Mouse (Mus musculus): ENCODE measurements at regions not wholly inside any gene's neighbourhood (a gene's known extent, or its start where the extent isn't known, plus 50 kb on each side); places are given as distances from the start of the nearest gene placed in this dataset.
A peak's percentile ranks its signal among the peaks of the same experiment; 100 is the strongest.
"Not testable (repeated sequence)": the region's sequence is repeated elsewhere in the genome, so short reads cannot be mapped to it uniquely, and the experiment has no call there.

DNA sequence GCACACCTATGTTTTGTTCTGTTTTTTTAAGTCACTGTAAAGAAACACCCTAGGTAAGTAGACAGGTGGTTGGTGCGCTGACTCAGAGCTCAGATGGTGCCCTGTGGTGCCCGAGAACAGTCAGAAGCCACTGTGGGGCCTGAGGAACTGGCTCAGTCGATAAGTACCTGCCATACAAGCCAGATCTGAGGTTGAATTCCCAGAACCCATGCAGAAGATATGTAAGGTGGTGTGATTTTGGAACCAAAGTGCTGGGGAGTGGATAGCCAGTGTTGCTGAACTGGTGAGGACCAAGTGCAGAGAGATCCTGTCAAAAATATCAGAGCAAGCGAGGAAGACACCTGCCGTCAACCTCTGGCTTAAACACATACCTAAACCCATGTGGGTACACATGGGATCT is 65.4 kb downstream of the Chst1 start:
- ATAC-seq (replicated peaks; ENCODE audit: poor library complexity), result no peak

GRCm38 (mm10) chr2:92667192-92667591 is 67.7 kb downstream of the Chst1 start:
- ATAC-seq (replicated peaks; ENCODE audit: poor library complexity), result peak; percentile 90

DNA sequence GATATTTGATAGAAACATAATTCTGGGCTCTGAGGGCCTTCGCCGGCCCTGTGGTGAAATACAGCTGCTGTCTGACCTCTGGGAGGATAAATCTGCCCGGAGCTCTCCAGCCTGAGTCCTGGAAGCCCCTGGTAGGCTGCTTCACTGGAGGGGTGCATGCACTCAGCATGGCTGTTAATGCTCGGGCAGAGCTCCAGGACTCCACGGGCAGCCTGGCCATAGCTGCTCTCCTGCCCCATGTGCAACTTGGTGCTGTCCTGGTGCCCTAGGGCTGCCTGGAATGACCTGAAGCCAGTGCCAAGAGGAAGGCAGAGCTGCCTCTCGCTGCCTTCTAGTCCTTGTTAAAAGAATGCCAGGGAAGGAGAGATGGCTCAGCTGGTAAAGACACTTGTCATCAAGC is 68.2 kb downstream of the Chst1 start:
- ATAC-seq (replicated peaks; ENCODE audit: poor library complexity), result no peak

DNA sequence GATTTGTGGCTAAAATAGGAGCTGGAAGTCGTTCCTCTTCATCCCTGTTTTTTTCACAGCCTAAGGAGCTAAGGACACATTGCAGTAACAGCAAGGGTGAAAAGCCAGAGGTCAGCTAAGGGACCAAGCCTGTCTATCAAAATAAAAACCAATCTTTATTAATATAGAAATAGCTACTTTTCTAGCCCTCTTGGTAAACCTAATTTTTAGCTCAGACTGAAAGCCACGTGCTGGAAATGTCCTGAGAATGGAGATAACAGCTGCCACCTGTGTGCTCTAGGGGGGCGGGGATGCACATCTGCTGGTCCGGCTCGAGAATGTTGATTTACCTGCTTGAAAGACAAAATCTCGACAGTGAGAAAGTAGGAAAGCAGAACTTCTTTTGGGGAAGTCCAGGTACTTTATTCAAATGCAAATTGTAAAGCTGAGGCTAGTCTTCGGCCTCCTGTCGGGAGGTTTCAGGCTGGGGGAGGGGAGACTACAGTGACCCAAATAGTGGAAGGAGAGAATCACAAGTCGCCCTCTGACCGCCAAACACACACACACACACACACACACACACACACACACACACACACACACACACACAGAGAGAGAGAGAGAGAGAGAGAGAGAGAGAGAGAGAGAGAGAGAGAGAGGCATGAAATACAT is 70.0 kb downstream of the Chst1 start:
- not testable (repeated sequence) for ATAC-seq (replicated peaks; ENCODE audit: poor library complexity)

DNA sequence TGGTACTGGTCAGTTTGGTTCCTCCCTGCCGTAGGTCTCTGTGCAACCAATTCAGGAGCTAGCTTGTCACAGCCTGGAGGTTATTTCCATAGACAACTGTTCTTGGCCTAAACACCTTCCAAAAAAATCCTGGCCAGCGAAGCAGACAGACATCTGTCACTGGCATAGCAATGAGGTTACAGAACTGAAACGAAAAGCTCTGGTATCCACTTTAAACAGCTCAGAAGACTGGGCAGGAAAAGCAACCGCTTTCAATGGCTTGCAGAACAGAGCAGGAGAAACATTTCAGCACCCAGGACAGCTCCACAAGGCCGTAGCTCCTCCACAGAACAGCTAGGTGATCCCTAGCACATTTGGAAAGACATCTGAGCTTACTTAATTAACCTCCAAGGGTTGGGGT is 72.1 kb downstream of the Chst1 start:
- peak; percentile 64 for ATAC-seq (replicated peaks; ENCODE audit: poor library complexity)

GRCm38 (mm10) chr2:92672106-92672505 is 72.6 kb downstream of the Chst1 start:
- ATAC-seq (replicated peaks; ENCODE audit: poor library complexity), result no peak

- ATAC-seq (replicated peaks; ENCODE audit: poor library complexity), result no peak
These were observed 73.7 kb downstream of the Chst1 start for GRCm38 (mm10) chr2:92673064-92673813.

DNA sequence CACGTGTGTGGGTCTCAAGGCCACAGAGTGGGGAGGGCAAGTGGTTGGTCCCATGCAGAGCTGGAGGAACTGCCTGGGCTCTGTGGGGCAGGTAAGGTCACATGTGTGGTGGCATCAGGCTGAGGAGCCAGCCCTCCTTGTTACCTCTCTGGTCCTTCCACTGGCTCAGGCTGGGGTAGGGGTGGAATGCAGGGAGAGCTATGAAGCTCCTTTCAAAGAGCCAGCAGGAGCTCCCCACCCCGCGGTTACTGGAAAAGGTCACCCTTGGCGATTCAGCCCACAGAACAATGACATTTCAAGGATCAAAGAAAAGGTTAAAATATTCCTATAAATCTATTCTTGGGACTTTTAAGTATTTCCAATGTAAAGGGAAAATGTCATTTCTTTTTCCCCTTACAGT is 74.4 kb downstream of the Chst1 start:
- ATAC-seq (replicated peaks; ENCODE audit: poor library complexity), result no peak

- no peak for ATAC-seq (replicated peaks; ENCODE audit: poor library complexity)
These were observed 75.7 kb downstream of the Chst1 start for GRCm38 (mm10) chr2:92675247-92675646.

GRCm38 (mm10) chr2:92678276-92678930 is 78.9 kb downstream of the Chst1 start:
- ATAC-seq (replicated peaks; ENCODE audit: poor library complexity), result no peak

DNA sequence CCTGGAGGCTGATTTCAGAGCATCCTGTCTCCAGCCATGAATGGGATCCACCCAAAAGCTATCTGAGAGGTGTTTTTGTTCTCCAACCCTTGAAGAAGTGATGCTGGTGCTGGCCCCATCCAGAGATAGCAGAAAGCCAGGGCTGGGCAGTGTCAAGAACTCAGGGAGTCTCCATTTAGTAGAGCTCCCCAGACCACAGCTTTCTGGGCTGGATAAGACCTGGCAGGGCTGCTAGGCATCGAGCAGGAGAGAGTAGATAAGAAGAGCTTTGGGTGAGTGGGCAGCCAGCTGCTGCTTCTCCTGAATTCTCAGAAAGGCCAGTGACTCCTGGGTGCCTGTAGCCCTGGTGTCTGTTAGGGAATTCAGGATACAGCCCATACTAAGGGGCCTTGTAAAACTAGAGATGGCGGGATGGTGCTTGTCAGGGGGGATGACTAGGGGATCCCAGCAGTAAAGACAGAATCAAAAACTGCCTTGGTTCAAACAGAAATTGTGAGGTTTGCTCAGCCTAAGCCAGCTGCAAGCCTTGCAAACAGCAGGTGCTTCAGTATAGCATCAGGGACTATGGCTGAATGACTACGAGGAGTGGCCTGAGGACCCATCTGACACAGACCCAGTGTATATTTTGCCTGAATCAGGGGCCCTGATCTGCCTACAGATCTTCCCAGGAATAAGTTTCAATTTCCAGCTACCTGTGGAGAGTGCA is 79.6 kb downstream of the Chst1 start:
- ATAC-seq (replicated peaks; ENCODE audit: poor library complexity), result peak; percentile 97

- no peak for ATAC-seq (replicated peaks; ENCODE audit: poor library complexity)
These were observed 82.7 kb downstream of the Chst1 start for GRCm38 (mm10) chr2:92682256-92682655.

DNA sequence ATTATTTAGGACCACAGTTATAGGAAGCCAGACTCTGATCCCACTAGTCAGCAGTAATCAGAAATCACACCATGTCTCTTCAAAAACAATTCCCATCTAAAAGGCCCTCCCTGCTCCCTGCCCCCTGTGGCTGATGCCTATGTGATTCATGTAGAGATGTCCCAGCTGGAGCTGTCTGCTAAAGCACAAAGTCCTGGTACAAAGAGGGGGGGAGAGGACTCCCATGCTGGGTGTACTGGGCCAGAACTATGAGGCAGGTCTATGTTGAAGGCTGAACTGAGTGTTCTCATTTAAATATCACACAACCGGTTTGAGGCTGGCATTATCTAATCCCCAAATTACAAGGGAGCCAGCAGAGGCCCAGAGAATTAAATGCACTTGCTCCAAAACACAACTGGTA is 88.2 kb downstream of the Chst1 start:
- ATAC-seq (replicated peaks; ENCODE audit: poor library complexity), result no peak

GRCm38 (mm10) chr2:92689203-92689602 is 89.7 kb downstream of the Chst1 start:
- ATAC-seq (replicated peaks; ENCODE audit: poor library complexity), result no peak

DNA sequence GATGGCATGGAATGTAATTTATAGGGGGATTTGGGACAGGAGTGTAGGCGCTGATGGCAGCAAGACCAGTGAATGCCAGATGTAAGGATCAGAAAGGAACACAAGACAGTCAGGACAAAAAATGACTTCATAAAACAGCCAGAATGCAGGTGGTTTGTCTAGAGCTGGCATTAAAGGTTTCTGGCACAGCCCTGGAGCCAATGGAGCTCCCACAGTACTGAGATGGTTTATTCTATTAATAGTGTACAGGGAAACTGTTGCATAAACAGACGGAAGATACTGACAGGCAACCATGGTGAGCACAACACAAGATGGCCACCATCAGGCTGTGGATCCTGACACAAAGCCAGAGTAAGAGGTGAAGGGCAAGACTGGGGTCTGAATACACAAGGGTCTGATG is 90.8 kb downstream of the Chst1 start:
- ATAC-seq (replicated peaks; ENCODE audit: poor library complexity), result no peak

GRCm38 (mm10) chr2:92691438-92691837 is 91.9 kb downstream of the Chst1 start:
- ATAC-seq (replicated peaks; ENCODE audit: poor library complexity), result no peak

DNA sequence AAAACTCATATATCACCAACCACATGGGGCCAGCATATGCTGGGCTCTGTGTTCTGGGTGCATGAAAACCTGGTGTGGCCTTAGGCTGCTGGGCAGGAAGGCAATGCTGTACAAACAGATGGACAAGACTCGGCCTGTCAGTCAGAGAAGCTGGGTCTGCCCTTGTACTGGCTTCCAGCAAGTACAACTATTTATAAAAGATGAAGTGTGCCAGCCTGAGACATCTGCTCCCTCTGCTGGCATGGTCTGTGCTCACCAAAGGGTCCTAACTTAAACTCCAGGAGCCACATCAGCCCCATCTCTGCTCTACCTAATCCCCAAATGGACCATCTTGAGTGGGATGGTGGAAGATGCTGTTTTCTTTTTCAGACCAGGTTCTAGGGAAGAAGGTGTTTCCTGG is 93.1 kb downstream of the Chst1 start:
- 0 out of 2 replicates have a peak, but pooled peaks have one; percentile 29 for ATAC-seq (replicated peaks; ENCODE audit: poor library complexity)

DNA sequence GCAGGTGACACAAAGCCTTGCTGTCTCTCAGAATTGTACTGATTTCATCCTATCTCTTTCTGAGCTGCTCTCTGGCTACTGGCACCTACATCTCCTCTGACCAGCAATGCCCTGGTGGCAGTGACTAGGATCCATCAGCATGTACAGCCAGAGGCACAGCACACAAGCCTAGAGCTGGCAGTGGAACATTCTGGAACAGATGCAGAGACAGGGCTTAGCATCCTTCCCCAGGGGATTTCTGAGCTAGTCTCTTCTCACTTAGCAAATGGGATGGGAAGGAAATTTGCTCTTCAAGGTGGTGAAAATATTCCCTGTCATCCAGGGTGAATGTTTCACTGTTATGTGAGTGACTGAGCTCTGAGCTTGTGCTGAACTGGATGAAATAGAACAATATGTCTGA is 93.5 kb downstream of the Chst1 start:
- ATAC-seq (replicated peaks; ENCODE audit: poor library complexity), result no peak

- ATAC-seq (replicated peaks; ENCODE audit: poor library complexity), result peak; percentile 73
These were observed 95.3 kb downstream of the Chst1 start for GRCm38 (mm10) chr2:92694797-92695196.

GRCm38 (mm10) chr2:92695869-92696268 is 96.4 kb downstream of the Chst1 start:
- no peak for ATAC-seq (replicated peaks; ENCODE audit: poor library complexity)

DNA sequence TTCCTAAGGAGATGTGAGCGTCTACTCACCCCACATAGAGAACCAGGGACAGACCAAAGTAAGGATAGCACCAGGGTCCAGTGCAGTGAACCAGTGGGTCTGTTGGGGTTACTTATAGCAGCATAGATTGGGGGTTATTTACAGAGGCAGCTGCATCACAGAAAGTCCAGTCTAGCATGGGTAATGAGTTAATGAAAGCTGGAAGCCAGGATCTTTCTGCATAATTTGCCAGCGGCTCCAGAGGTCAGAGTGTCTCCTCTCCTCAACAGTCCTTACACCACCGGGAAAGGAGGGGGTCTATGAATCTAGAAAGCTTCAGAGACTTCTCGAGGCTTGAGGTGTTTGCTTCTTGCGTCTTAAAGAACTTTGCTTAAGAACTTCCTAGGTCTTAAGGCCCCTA is 98.2 kb downstream of the Chst1 start:
- no peak for ATAC-seq (replicated peaks; ENCODE audit: poor library complexity)

- ATAC-seq (replicated peaks; ENCODE audit: poor library complexity), result no peak
These were observed 99.9 kb downstream of the Chst1 start for GRCm38 (mm10) chr2:92699360-92699759.

Data from megakaryocyte progenitor cell, adult 5-6 weeks (primary cell).